Mouse (Mus musculus) forebrain, embryonic 16.5 days (tissue): ENCODE results near the gene Tuba3a. TPM values are rescaled to one million over a fixed set of nuclear protein-coding genes. Genes with fewer than 3 reads are reported as not detected.
A peak's percentile ranks its signal among the peaks of the same experiment; 100 is the strongest.

Experiments used
- ATAC-seq: fragments of 200-750 bp; cut with Nextera tagmentation; 2 replicates; pipeline ENCODE4 v1.8.0; 2017; ENCODE audit warnings: mild to moderate bottlenecking, moderate library complexity
- H3K27ac ChIP-seq: fragments of 300-500 bp; sonication (generic); 2 replicates; pipeline ENCODE4 v1.5.1; 2014; ENCODE audit warnings: low read length, control low read depth
- H3K27me3 ChIP-seq: fragments of 300-500 bp; sonication (generic); replicated peaks from 2 replicates; pipeline ENCODE4 v1.6.1; 2014; ENCODE audit warnings: low read length; ENCODE audit not compliant: control insufficient read depth, insufficient read depth
- H3K36me3 ChIP-seq: fragments of 300-500 bp; sonication (generic); 2 replicates; pipeline ENCODE4 v1.6.1; 2014; ENCODE audit not compliant: control insufficient read depth, insufficient read depth
- H3K4me1 ChIP-seq: fragments of 300-500 bp; sonication (generic); replicated peaks from 2 replicates; pipeline ENCODE4 v1.6.1; 2014; ENCODE audit warnings: low read length; ENCODE audit not compliant: control insufficient read depth, insufficient read depth
- H3K4me2 ChIP-seq: fragments of 300-500 bp; sonication (generic); 2 replicates; pipeline ENCODE4 v1.6.1; 2014; ENCODE audit warnings: mild to moderate bottlenecking, low read length, control low read depth
- H3K4me3 ChIP-seq: fragments of 300-500 bp; sonication (generic); replicated peaks from 2 replicates; pipeline ENCODE4 v1.5.1; 2014; ENCODE audit warnings: mild to moderate bottlenecking, low read length, control low read depth
- H3K9ac ChIP-seq: fragments of 300-500 bp; sonication (generic); replicated peaks from 2 replicates; pipeline ENCODE4 v1.6.1; 2014; ENCODE audit warnings: low read depth, low read length, control low read depth
- H3K9me3 ChIP-seq: fragments of 300-500 bp; sonication (generic); 2 replicates; pipeline ENCODE4 v1.6.1; 2016; ENCODE audit warnings: low read length; ENCODE audit not compliant: control insufficient read depth
- WGBS: fragments of 180-500 bp; shearing (Covaris S2); extraction: QIAGEN DNeasy Blood & Tissue Kit; methylation state at CpG from one replicate; pipeline ENCODE4 v1.1.7; 2014; 5-methylcytosine and 5-hydroxymethylcytosine counted together
- microRNA-seq: library from miRNA; unstranded; fragments of <30 nt; microRNA quantifications from one replicate; pipeline ENCODE4, GENCODE M21; 2017
- polyA plus RNA-seq: library from polyadenylated mRNA; unstranded; fragments of >200 nt; fragmentation: Nextera tagmentation; extraction: Ambion mirVana; gene quantifications from 2 replicates; pipeline ENCODE4 v1.2.1, GENCODE M21; 2015

The Tuba3a gene
- polyA plus RNA-seq, 1 experiment from 2014 or later, result not detected

DNA sequence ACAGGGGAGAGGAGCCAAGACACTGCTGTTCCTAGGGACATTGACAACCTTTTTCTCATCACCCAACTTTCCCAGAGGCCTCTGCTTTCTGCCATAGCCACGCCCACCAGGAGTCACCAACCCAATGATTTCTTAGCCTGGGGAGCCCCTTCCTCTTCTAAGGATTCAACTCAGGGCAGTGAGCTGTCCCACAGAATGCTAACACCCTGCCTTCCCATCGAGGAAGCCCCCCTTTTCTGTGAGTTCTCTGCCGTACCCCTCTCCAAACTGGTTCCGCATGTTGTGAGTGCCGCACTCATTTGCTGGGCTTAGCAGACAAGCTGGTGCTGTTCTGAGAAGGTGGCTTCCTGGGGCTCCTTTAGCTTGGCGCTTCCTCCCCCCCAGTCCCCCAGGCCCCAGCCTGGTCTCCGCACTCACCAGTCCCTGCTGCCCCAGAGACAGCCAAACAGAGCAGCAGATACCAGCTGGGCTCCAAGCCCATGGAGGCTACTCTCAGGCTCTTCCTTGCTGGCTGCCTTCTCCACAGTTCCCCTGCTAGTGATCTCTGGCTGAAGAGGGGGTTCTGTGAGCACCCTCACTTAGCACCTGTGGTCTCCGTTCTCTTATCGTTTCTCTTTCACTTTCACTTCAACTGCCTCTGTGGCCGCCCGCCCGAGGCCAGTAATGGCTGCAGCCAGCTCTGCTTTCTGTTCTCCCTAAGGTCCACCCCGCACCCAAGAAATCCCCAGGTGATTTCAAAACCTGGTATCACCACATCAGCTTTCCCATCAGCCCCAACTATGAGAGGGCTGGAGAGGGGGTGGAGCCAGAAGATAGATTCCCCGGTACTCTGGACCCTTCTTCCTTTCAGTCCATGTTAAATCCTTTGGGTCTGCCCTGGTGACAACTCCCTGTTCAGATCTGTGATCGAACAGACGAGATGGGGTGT, 54.5 kb downstream of the Tuba3a start, which contains the start of gene Tapbpl:
Gene Tapbpl (minus strand): TSS at position 744 of the 928 bp plus-strand sequence.
- WGBS, result 12% methylated on average over 16 of the region's 16 CpGs
- H3K27ac ChIP-seq, result 0 out of 2 replicates have a peak within 1 kb of the TSS, but pooled peaks have one; percentile 6

DNA sequence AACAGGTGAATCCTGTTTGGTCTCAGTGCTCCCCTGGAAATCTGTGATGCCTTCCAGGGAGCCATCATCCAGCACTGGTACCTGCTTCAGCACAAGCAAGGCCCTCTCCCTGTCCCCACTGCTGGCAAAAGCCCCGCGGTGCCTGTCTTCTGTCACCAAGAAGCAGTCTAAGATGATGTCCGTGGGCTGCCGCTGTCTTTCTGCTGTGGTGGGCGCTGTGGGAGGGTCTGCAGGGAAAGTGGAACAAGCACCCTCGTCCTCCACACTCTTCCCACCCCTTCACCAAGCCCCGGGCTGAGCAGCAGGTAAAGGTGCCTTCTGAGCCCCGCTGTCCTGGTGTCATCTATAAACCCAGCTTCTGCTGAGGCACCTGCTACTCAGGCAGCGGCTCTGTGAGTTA, 55.3 kb downstream of the Tuba3a start:
- Histone ChIP-seq H3K9me3 (no peaks in the 10 kb centered on the region), H3K36me3 (no peaks in the 10 kb centered on the region), H3K4me1 (peaks cover 14% of the 10 kb centered on the region), H3K4me2 (no peak overlapping the region), H3K9ac (no peak overlapping the region), H3K27me3 (no peaks in the 10 kb centered on the region), H3K4me3 (no peak overlapping the region), H3K27ac (no peak overlapping the region)
- WGBS, result 69% methylated on average over 9 of the region's 9 CpGs
- ATAC-seq, result no peak

More for the DNA sequence above, 54.5 kb downstream of the Tuba3a start, which contains the start of gene Tapbpl:
- ATAC-seq, result peak; percentile 80
- Histone ChIP-seq H3K36me3 (no peaks in the 10 kb centered on the region), H3K4me3 (peak within 1 kb of the TSS; percentile 38), H3K9me3 (no peaks in the 10 kb centered on the region), H3K4me1 (peaks cover 14% of the 10 kb centered on the region), H3K9ac (peak within 1 kb of the TSS; percentile 59), H3K4me2 (peak within 1 kb of the TSS; percentile 73), H3K27me3 (no peaks in the 10 kb centered on the region)

Small RNA genes within 50 kb of the gene (microRNA-seq; reads per million reads assigned to microRNA genes)
- gene Mir8113, result not detected

Other genes with a start within 250 kb of the Tuba3a start
- gene Ing4, start 246.3 kb downstream of the Tuba3a start, polyA plus RNA-seq, result 200 and 204 TPM in 2 replicates
- gene Acrbp, start 236.4 kb downstream of the Tuba3a start, polyA plus RNA-seq, result 21.4 and 31.6 TPM in 2 replicates
- gene Lpar5, start 218.1 kb downstream of the Tuba3a start, polyA plus RNA-seq, result 0.44 and 0.60 TPM in 2 replicates
- gene Chd4, start 190.1 kb downstream of the Tuba3a start, polyA plus RNA-seq, result 78.1 and 79.8 TPM in 2 replicates
- 54.4 and 55.3 TPM in 2 replicates for gene Nop2, start 154.1 kb downstream of the Tuba3a start, polyA plus RNA-seq
- 17.3 and 19.3 TPM in 2 replicates for gene Iffo1, start 140.8 kb downstream of the Tuba3a start, polyA plus RNA-seq
- 1,297 and 1,346 TPM in 2 replicates for gene Gapdh, start 119.6 kb downstream of the Tuba3a start, polyA plus RNA-seq
- gene Ncapd2, start 94.3 kb downstream of the Tuba3a start, polyA plus RNA-seq, result 91.4 and 91.6 TPM in 2 replicates
- 137 and 140 TPM in 2 replicates for gene Mrpl51, start 94.2 kb downstream of the Tuba3a start, polyA plus RNA-seq
- gene Vamp1, start 70.5 kb downstream of the Tuba3a start, polyA plus RNA-seq, result 5.5 and 7.3 TPM in 2 replicates
- gene Tapbpl, start 54.2 kb downstream of the Tuba3a start, polyA plus RNA-seq, result 3.8 and 4.5 TPM in 2 replicates
- gene Cd27, start 49.0 kb downstream of the Tuba3a start, polyA plus RNA-seq, result 1.8 TPM in 1 of 2 replicates, not detected in the other
- gene Ltbr, start 27.8 kb upstream of the Tuba3a start, polyA plus RNA-seq, result 10.4 and 11.6 TPM in 2 replicates
- gene Scnn1a, start 34.6 kb upstream of the Tuba3a start, polyA plus RNA-seq, result 0.34 and 0.39 TPM in 2 replicates
- 13.2 and 18.2 TPM in 2 replicates for gene Tnfrsf1a, start 63.3 kb upstream of the Tuba3a start, polyA plus RNA-seq
- gene Plekhg6, start 94.8 kb upstream of the Tuba3a start, polyA plus RNA-seq, result 0.07 TPM in 1 of 2 replicates, not detected in the other
- 78.4 and 101 TPM in 2 replicates for gene Cd9, start 208.7 kb upstream of the Tuba3a start, polyA plus RNA-seq